Mouse (Mus musculus): ENCODE measurements at regions not wholly inside any gene's neighbourhood (a gene's known extent, or its start where the extent isn't known, plus 50 kb on each side); places are given as distances from the start of the nearest gene placed in this dataset.

DNA sequence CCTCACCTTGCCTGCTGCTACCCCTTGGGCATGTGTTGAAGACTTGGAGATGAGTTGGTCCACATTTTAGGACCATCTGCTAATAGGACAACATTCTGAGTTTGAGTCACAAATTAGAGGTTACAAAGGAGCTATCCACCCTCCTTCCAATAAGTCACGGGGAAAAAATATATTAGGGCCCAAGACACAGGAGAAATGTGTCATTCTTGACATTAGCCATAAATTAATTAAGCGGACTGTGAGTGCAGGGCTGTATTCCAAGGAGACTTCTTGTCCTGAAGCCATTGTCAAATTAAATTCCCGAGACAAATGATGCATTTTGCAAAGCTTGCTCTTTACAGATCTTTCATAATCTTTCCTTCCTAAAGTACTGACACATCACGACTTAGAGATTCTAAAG lies 79.2 kb downstream of the 1700020N01Rik start:
- Histone ChIP-seq H3K27me3 (ENCODE audit: control insufficient read depth, insufficient read depth, insufficient read length) (no peaks in the 10 kb centered on the region), H3K79me2 (ENCODE audit: control insufficient read depth, insufficient read depth) (no peaks in the 10 kb centered on the region), H3ac (ENCODE audit: control insufficient read depth, insufficient read length, low read depth) (no peak overlapping the region), H3K36me3 (ENCODE audit: control insufficient read depth, insufficient read depth) (no peaks in the 10 kb centered on the region), H3K4me3 (ENCODE audit: insufficient read depth, poor library complexity, severe bottlenecking) (no peak overlapping the region), H3K79me3 (ENCODE audit: low read depth) (no peaks in the 10 kb centered on the region)
- TF ChIP-seq MYOD1 (IDR thresholded peaks at IDR 0.05; ENCODE audit: control insufficient read depth, insufficient read length, low read depth), result no peak
- no peak for TF ChIP-seq USF1 (IDR thresholded peaks at IDR 0.05; ENCODE audit: low read depth)
- TF ChIP-seq CTCF (IDR thresholded peaks at IDR 0.05; ENCODE audit: control insufficient read depth, insufficient read depth, insufficient read length), result no peak
- no peak for TF ChIP-seq FOSL1 (IDR thresholded peaks at IDR 0.05; ENCODE audit: insufficient read depth, low read length, poor library complexity, severe bottlenecking)
- no peak for TF ChIP-seq MAX (IDR thresholded peaks at IDR 0.05)
- no peak for TF ChIP-seq CEBPB (IDR thresholded peaks at IDR 0.05; ENCODE audit: low read depth)
- TF ChIP-seq MYOG (IDR thresholded peaks at IDR 0.05; ENCODE audit: control insufficient read depth, extremely low read depth, insufficient read length), result no peak

DNA sequence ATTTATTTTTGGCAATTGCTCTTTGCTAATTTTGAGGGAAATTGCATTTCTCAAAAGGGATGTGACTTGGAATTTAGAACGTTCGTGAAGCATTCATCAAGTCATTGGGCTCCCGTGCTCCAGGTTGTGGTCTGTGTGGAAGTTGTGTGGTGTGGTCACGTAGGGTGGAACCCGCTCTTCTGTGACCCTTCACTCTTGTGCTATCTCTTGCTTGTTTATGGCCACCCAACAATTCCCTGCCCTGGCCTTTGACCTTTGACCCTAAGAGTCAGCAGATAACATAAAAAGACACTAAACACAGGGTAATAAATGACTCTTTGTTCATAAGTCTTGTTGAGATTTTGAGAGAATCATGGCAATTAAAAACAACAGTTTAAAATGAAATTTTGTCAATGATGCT lies 79.7 kb downstream of the 1700020N01Rik start:
- H3K36me3 ChIP-seq (ENCODE audit: control insufficient read depth, insufficient read depth), result no peaks in the 10 kb centered on the region
- H3K79me2 ChIP-seq (ENCODE audit: control insufficient read depth, insufficient read depth), result no peaks in the 10 kb centered on the region
- H3K79me3 ChIP-seq (ENCODE audit: low read depth), result no peaks in the 10 kb centered on the region
- TF ChIP-seq MYOD1 (IDR thresholded peaks at IDR 0.05; ENCODE audit: control insufficient read depth, insufficient read length, low read depth) (no peak), USF1 (IDR thresholded peaks at IDR 0.05; ENCODE audit: low read depth) (no peak), CTCF (IDR thresholded peaks at IDR 0.05; ENCODE audit: control insufficient read depth, insufficient read depth, insufficient read length) (no peak), MAX (IDR thresholded peaks at IDR 0.05) (no peak), FOSL1 (IDR thresholded peaks at IDR 0.05; ENCODE audit: insufficient read depth, low read length, poor library complexity, severe bottlenecking) (no peak), MYOG (IDR thresholded peaks at IDR 0.05; ENCODE audit: control insufficient read depth, extremely low read depth, insufficient read length) (no peak), CEBPB (IDR thresholded peaks at IDR 0.05; ENCODE audit: low read depth) (no peak)
- no peak overlapping the region for H3ac ChIP-seq (ENCODE audit: control insufficient read depth, insufficient read length, low read depth)
- no peaks in the 10 kb centered on the region for H3K27me3 ChIP-seq (ENCODE audit: control insufficient read depth, insufficient read depth, insufficient read length)
- no peak overlapping the region for H3K4me3 ChIP-seq (ENCODE audit: insufficient read depth, poor library complexity, severe bottlenecking)

DNA sequence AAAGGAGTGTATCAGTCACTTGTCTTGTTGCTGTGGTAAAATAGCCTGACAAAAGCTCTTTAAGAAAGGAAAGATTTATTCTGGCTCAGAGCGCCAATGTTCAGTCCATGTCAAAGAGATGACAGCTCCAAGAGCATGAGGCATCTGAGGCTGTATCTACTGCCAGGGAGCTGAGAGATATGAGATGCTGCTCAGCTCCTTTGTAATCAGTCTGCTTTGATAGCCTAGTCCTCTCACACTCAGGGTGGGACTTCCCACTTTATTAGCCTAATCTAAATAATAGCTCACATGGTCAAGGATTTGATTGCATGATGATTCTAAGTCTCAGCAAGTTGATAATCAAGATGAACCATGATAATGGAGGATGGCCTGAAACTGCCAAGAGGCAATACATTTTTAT lies 80.9 kb downstream of the 1700020N01Rik start:
- no peak for TF ChIP-seq MYOG (IDR thresholded peaks at IDR 0.05; ENCODE audit: control insufficient read depth, extremely low read depth, insufficient read length)
- TF ChIP-seq MYOD1 (IDR thresholded peaks at IDR 0.05; ENCODE audit: control insufficient read depth, insufficient read length, low read depth), result no peak
- TF ChIP-seq USF1 (IDR thresholded peaks at IDR 0.05; ENCODE audit: low read depth), result no peak
- TF ChIP-seq FOSL1 (IDR thresholded peaks at IDR 0.05; ENCODE audit: insufficient read depth, low read length, poor library complexity, severe bottlenecking), result no peak
- no peak for TF ChIP-seq MAX (IDR thresholded peaks at IDR 0.05)
- TF ChIP-seq CEBPB (IDR thresholded peaks at IDR 0.05; ENCODE audit: low read depth), result no peak
- TF ChIP-seq CTCF (IDR thresholded peaks at IDR 0.05; ENCODE audit: control insufficient read depth, insufficient read depth, insufficient read length), result no peak

DNA sequence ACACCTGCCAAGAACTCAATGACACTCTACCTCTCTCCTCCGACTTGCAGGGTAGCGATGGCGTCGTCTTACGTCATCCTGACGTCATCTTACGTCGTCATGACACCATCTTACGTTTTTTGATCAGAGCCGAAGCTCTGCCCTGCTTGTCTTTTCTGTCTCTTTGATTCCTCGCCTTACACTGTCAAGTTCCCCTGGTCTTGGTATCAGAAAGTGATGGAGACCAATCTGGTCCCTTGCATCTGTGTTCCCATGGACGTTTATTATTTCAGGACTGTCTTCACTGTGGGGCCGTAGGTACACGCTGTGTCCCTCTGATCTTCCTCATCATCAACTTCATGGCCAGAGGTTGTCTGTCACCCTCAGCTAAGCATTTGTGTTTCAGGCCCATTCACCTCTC lies 82.8 kb downstream of the 1700020N01Rik start:
- H3K79me3 ChIP-seq (ENCODE audit: low read depth), result no peaks in the 10 kb centered on the region
- no peaks in the 10 kb centered on the region for H3K27me3 ChIP-seq (ENCODE audit: control insufficient read depth, insufficient read depth, insufficient read length)
- H3ac ChIP-seq (ENCODE audit: control insufficient read depth, insufficient read length, low read depth), result no peak overlapping the region
- no peak for TF ChIP-seq CTCF (IDR thresholded peaks at IDR 0.05; ENCODE audit: control insufficient read depth, insufficient read depth, insufficient read length)
- TF ChIP-seq MAX (IDR thresholded peaks at IDR 0.05), result no peak
- H3K36me3 ChIP-seq (ENCODE audit: control insufficient read depth, insufficient read depth), result no peaks in the 10 kb centered on the region
- no peaks in the 10 kb centered on the region for H3K79me2 ChIP-seq (ENCODE audit: control insufficient read depth, insufficient read depth)
- no peak overlapping the region for H3K4me3 ChIP-seq (ENCODE audit: insufficient read depth, poor library complexity, severe bottlenecking)

More for the DNA sequence above, 80.9 kb downstream of the 1700020N01Rik start:
- Histone ChIP-seq H3K27me3 (ENCODE audit: control insufficient read depth, insufficient read depth, insufficient read length) (no peaks in the 10 kb centered on the region), H3K36me3 (ENCODE audit: control insufficient read depth, insufficient read depth) (no peaks in the 10 kb centered on the region), H3ac (ENCODE audit: control insufficient read depth, insufficient read length, low read depth) (no peak overlapping the region), H3K79me2 (ENCODE audit: control insufficient read depth, insufficient read depth) (no peaks in the 10 kb centered on the region), H3K4me3 (ENCODE audit: insufficient read depth, poor library complexity, severe bottlenecking) (no peak overlapping the region), H3K79me3 (ENCODE audit: low read depth) (no peaks in the 10 kb centered on the region)

DNA sequence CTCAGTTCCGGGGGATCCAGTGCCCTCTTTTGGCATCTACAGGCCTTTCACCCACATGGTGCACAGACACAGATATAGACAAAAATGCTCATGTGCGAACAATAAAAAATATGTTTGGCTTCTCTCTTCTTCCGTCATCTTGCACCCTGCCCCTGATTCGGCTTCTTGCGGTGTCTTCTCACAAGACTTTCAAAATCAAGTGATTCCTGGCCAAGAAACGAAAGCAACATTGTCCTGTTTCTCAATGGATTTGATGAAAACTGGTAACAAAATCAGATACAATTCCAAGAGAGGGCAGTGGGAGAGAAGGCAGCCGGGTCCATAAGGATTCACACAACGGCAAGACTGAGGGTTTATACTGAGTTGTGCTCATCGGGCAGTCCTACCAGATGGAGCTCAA lies 85.0 kb downstream of the 1700020N01Rik start:
- Histone ChIP-seq H3ac (ENCODE audit: control insufficient read depth, insufficient read length, low read depth) (no peak overlapping the region), H3K79me3 (ENCODE audit: low read depth) (no peaks in the 10 kb centered on the region), H3K36me3 (ENCODE audit: control insufficient read depth, insufficient read depth) (no peaks in the 10 kb centered on the region), H3K79me2 (ENCODE audit: control insufficient read depth, insufficient read depth) (no peaks in the 10 kb centered on the region), H3K27me3 (ENCODE audit: control insufficient read depth, insufficient read depth, insufficient read length) (no peaks in the 10 kb centered on the region), H3K4me3 (ENCODE audit: insufficient read depth, poor library complexity, severe bottlenecking) (no peak overlapping the region)
- TF ChIP-seq USF1 (IDR thresholded peaks at IDR 0.05; ENCODE audit: low read depth) (no peak), FOSL1 (IDR thresholded peaks at IDR 0.05; ENCODE audit: insufficient read depth, low read length, poor library complexity, severe bottlenecking) (no peak), MAX (IDR thresholded peaks at IDR 0.05) (no peak), MYOD1 (IDR thresholded peaks at IDR 0.05; ENCODE audit: control insufficient read depth, insufficient read length, low read depth) (no peak), CEBPB (IDR thresholded peaks at IDR 0.05; ENCODE audit: low read depth) (no peak), MYOG (IDR thresholded peaks at IDR 0.05; ENCODE audit: control insufficient read depth, extremely low read depth, insufficient read length) (no peak), CTCF (IDR thresholded peaks at IDR 0.05; ENCODE audit: control insufficient read depth, insufficient read depth, insufficient read length) (no peak)

DNA sequence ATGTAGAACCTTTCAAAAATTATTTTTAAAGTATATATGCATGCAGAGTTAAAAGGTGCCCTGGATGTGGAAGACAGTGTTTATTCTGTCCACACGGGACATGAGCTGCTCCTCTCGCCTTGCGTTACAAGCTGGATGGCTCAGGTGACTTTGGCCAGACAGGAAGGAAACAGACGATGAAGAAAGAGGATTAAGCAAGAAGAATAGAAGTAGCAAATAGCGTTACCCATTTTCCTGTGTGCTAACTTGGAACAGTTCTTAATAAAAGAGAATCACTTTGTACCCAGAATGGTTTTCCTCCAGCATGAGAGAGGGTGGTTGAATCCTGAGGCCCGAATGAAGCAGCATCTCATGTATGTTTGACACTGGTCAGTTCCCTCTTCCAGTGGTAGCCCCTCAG lies 85.4 kb downstream of the 1700020N01Rik start:
- Histone ChIP-seq H3K36me3 (ENCODE audit: control insufficient read depth, insufficient read depth) (no peaks in the 10 kb centered on the region), H3K4me3 (ENCODE audit: insufficient read depth, poor library complexity, severe bottlenecking) (no peak overlapping the region), H3K79me2 (ENCODE audit: control insufficient read depth, insufficient read depth) (no peaks in the 10 kb centered on the region), H3ac (ENCODE audit: control insufficient read depth, insufficient read length, low read depth) (no peak overlapping the region), H3K27me3 (ENCODE audit: control insufficient read depth, insufficient read depth, insufficient read length) (no peaks in the 10 kb centered on the region), H3K79me3 (ENCODE audit: low read depth) (no peaks in the 10 kb centered on the region)
- no peak for TF ChIP-seq CEBPB (IDR thresholded peaks at IDR 0.05; ENCODE audit: low read depth)
- no peak for TF ChIP-seq USF1 (IDR thresholded peaks at IDR 0.05; ENCODE audit: low read depth)
- no peak for TF ChIP-seq MYOD1 (IDR thresholded peaks at IDR 0.05; ENCODE audit: control insufficient read depth, insufficient read length, low read depth)
- no peak for TF ChIP-seq CTCF (IDR thresholded peaks at IDR 0.05; ENCODE audit: control insufficient read depth, insufficient read depth, insufficient read length)
- no peak for TF ChIP-seq MAX (IDR thresholded peaks at IDR 0.05)
- TF ChIP-seq FOSL1 (IDR thresholded peaks at IDR 0.05; ENCODE audit: insufficient read depth, low read length, poor library complexity, severe bottlenecking), result no peak
- TF ChIP-seq MYOG (IDR thresholded peaks at IDR 0.05; ENCODE audit: control insufficient read depth, extremely low read depth, insufficient read length), result no peak

All from C2C12 (cell line).